Mouse (Mus musculus): ENCODE measurements around the gene Fam240b. TPM values are rescaled to one million over a fixed set of nuclear protein-coding genes. Genes with fewer than 3 reads are reported as not detected.

Fam240b gene
- polyA plus RNA-seq, 1 experiment from 2014 or later = not detected

Other genes with a start within 250 kb of the Fam240b start
- gene Cdc14b, start 222.5 kb downstream of the Fam240b start, polyA plus RNA-seq (2014; fragmentation: Nextera tagmentation; extraction: Ambion mirVana) = 13.4 and 16.0 TPM in 2 replicates
- 20.0 and 22.9 TPM in 2 replicates for gene Aaed1, start 185.1 kb downstream of the Fam240b start, polyA plus RNA-seq (2014; fragmentation: Nextera tagmentation; extraction: Ambion mirVana)
- gene Ctsl, start 126.9 kb downstream of the Fam240b start, polyA plus RNA-seq (2014; fragmentation: Nextera tagmentation; extraction: Ambion mirVana) = 148 and 169 TPM in 2 replicates
- gene Cdk20, start 65.5 kb downstream of the Fam240b start, polyA plus RNA-seq (2014; fragmentation: Nextera tagmentation; extraction: Ambion mirVana) = 6.9 and 9.5 TPM in 2 replicates